Comparison of ENCODE assay signal across 10 mouse cellular contexts in genomic region chr5:136061567-136061966, GRCm38 (mm10). TPM values are rescaled to one million over a fixed set of nuclear protein-coding genes. Genes with fewer than 3 reads are reported as not detected.
DNase-seq lines count a peak whose midpoint lies in the region; ATAC-seq and TF ChIP-seq lines count a peak whose summit lies in the region.
"Had no signal": no experiment of that assay in that cellular context is flagged by ENCODE, and none has a peak within 500 bp of the region (broad histone marks: within the 10 kb centered on the region; RNA-seq: fewer than 3 reads in every experiment).

No protein-coding gene starts in this region.

- H3K27ac ChIP-seq in midbrain, embryonic 11.5 days (ENCODE audit: low read depth, low read length), result no peak overlapping the region
- no peak overlapping the region for H3K27ac ChIP-seq in midbrain, embryonic 16.5 days (ENCODE audit: low read length)
- H3K27ac ChIP-seq in cerebellum, adult 2 months (ENCODE audit: insufficient read depth, low read length), result no peak overlapping the region
- no peak overlapping the region for H3K27ac ChIP-seq in kidney, postnatal 0 days
- no peak overlapping the region for H3K27ac ChIP-seq in liver, postnatal 0 days (ENCODE audit: low read depth)
- H3K27ac ChIP-seq: stomach, embryonic 15.5 days had no signal

- no peaks in the 10 kb centered on the region for H3K4me1 ChIP-seq in midbrain, embryonic 11.5 days (ENCODE audit: control insufficient read depth, insufficient read depth, low read length)
- H3K4me1 ChIP-seq in midbrain, embryonic 16.5 days (ENCODE audit: control insufficient read depth, insufficient read depth, low read length), result no peaks in the 10 kb centered on the region
- no peaks in the 10 kb centered on the region for H3K4me1 ChIP-seq in cerebellum, adult 2 months (ENCODE audit: control insufficient read depth, insufficient read depth, low read length)
- peaks cover 6% of the 10 kb centered on the region; the same call in 1 of the 2 replicates for H3K4me1 ChIP-seq in kidney, postnatal 0 days (replicated peaks; ENCODE audit: insufficient read depth, low read length)
- no peaks in the 10 kb centered on the region for H3K4me1 ChIP-seq in liver, postnatal 0 days (ENCODE audit: insufficient read depth)

- 10% methylated on average over 12 of the region's 12 CpGs for WGBS in midbrain, embryonic 11.5 days
- 11% methylated on average over 12 of the region's 12 CpGs for WGBS in midbrain, embryonic 16.5 days
- WGBS in cerebellum, adult 2 months, result 12% methylated on average over 12 of the region's 12 CpGs
- 13% methylated on average over 12 of the region's 12 CpGs for WGBS in kidney, postnatal 0 days
- WGBS in liver, postnatal 0 days (ENCODE audit: insufficient replicate concordance), result 12% methylated on average over 12 of the region's 12 CpGs

- no peaks in the 10 kb centered on the region for H3K36me3 ChIP-seq in midbrain, embryonic 11.5 days (ENCODE audit: control insufficient read depth, insufficient read depth, low read length)
- H3K36me3 ChIP-seq in midbrain, embryonic 16.5 days (ENCODE audit: control insufficient read depth, insufficient read depth, low read length), result no peaks in the 10 kb centered on the region
- no peaks in the 10 kb centered on the region for H3K36me3 ChIP-seq in kidney, postnatal 0 days (ENCODE audit: insufficient read depth, low read length)
- H3K36me3 ChIP-seq in liver, postnatal 0 days (replicated peaks; ENCODE audit: insufficient read depth, low read length), result no peaks in the 10 kb centered on the region
- H3K36me3 ChIP-seq: stomach, embryonic 15.5 days had no signal

- H3K27me3 ChIP-seq in midbrain, embryonic 11.5 days (ENCODE audit: control insufficient read depth, insufficient read depth, low read length), result no peaks in the 10 kb centered on the region
- no peaks in the 10 kb centered on the region for H3K27me3 ChIP-seq in midbrain, embryonic 16.5 days (ENCODE audit: control insufficient read depth, insufficient read depth, low read depth, low read length)
- no peaks in the 10 kb centered on the region for H3K27me3 ChIP-seq in cerebellum, adult 2 months (ENCODE audit: control insufficient read depth, insufficient read depth, low read length)
- H3K27me3 ChIP-seq in kidney, postnatal 0 days (ENCODE audit: insufficient read depth, low read length), result no peaks in the 10 kb centered on the region
- H3K27me3 ChIP-seq in liver, postnatal 0 days (ENCODE audit: insufficient read depth, low read length), result 0 out of 2 replicates have a peak, but pooled peaks cover 3% of the 10 kb centered on the region
- H3K27me3 ChIP-seq: stomach, embryonic 15.5 days had no signal

- H3K9me3 ChIP-seq in midbrain, embryonic 11.5 days (ENCODE audit: control insufficient read depth, low read length), result no peaks in the 10 kb centered on the region
- no peaks in the 10 kb centered on the region for H3K9me3 ChIP-seq in midbrain, embryonic 16.5 days (replicated peaks; ENCODE audit: control insufficient read depth, low read length, poor library complexity, severe bottlenecking)
- H3K9me3 ChIP-seq in kidney, postnatal 0 days (replicated peaks; ENCODE audit: low read length), result no peaks in the 10 kb centered on the region
- H3K9me3 ChIP-seq in liver, postnatal 0 days (ENCODE audit: low read length), result no peaks in the 10 kb centered on the region
- H3K9me3 ChIP-seq: stomach, embryonic 15.5 days had no signal

- TF ChIP-seq POLR2A in cerebellum, adult 2 months (IDR thresholded peaks at IDR 0.05; ENCODE audit: borderline replicate concordance, insufficient read depth, low read length), result no peak

- H3K9ac ChIP-seq in midbrain, embryonic 11.5 days (ENCODE audit: low read length), result no peak overlapping the region
- H3K9ac ChIP-seq in midbrain, embryonic 16.5 days (ENCODE audit: low read depth, low read length), result no peak overlapping the region
- no peak overlapping the region for H3K9ac ChIP-seq in kidney, postnatal 0 days (ENCODE audit: low read depth, low read length)
- H3K9ac ChIP-seq in liver, postnatal 0 days (replicated peaks), result no peak overlapping the region
- H3K9ac ChIP-seq: stomach, embryonic 15.5 days had no signal

- peak; percentile 97 for DNase-seq in midbrain, embryonic 11.5 days (ENCODE audit: low spot score, missing footprints)
- peak; percentile 49 to 71 for DNase-seq in cerebellum, adult 2 months
- DNase-seq in gastrocnemius, postnatal 25 days, result peak; percentile 66
- DNase-seq in kidney, postnatal 0 days (ENCODE audit: low spot score), result peak; percentile 90
- peak; percentile 81 for DNase-seq in liver, postnatal 0 days
- DNase-seq in ovary, postnatal 14 days (ENCODE audit: low spot score), result peak; percentile 85
- DNase-seq in thymus, postnatal 10 days (ENCODE audit: low spot score in 2 of 2), result peak; percentile 61 to 84

- no peak overlapping the region for H3K4me3 ChIP-seq in midbrain, embryonic 11.5 days (ENCODE audit: low read depth, low read length)
- no peak overlapping the region for H3K4me3 ChIP-seq in midbrain, embryonic 16.5 days (ENCODE audit: low read depth, low read length)
- no peak overlapping the region for H3K4me3 ChIP-seq in cerebellum, adult 2 months (replicated peaks; ENCODE audit: insufficient read depth, low read depth, low read length)
- no peak overlapping the region for H3K4me3 ChIP-seq in kidney, postnatal 0 days (replicated peaks; ENCODE audit: low read depth, low read length)
- H3K4me3 ChIP-seq in liver, postnatal 0 days (ENCODE audit: low read depth, low read length), result no peak overlapping the region
- H3K4me3 ChIP-seq: erythroblast, embryonic 14.5 days; stomach, embryonic 15.5 days had no signal

- no peak for TF ChIP-seq EP300 in liver, postnatal 0 days (IDR thresholded peaks at IDR 0.05; ENCODE audit: low read depth)

- no peak for ATAC-seq in midbrain, embryonic 11.5 days (ENCODE audit: low FRiP score)
- no peak for ATAC-seq in midbrain, embryonic 16.5 days
- ATAC-seq in kidney, postnatal 0 days (replicated peaks; ENCODE audit: low FRiP score, low read depth), result peak; percentile 41; the same call in 1 of the 2 replicates
- no peak for ATAC-seq in liver, postnatal 0 days

- peak; percentile 82 for TF ChIP-seq CTCF in cerebellum, adult 2 months (IDR thresholded peaks at IDR 0.05; ENCODE audit: borderline replicate concordance, insufficient read depth, low read depth, low read length)
- TF ChIP-seq CTCF in kidney, postnatal 0 days (IDR thresholded peaks at IDR 0.05; ENCODE audit: low read depth), result peak; percentile 99
- TF ChIP-seq CTCF in liver, postnatal 0 days (IDR thresholded peaks at IDR 0.05; ENCODE audit: low read depth), result peak; percentile 98

- no peak overlapping the region for H3K4me2 ChIP-seq in midbrain, embryonic 11.5 days
- no peak overlapping the region for H3K4me2 ChIP-seq in midbrain, embryonic 16.5 days (ENCODE audit: low read length)
- H3K4me2 ChIP-seq in kidney, postnatal 0 days (ENCODE audit: low read length), result no peak overlapping the region
- no peak overlapping the region for H3K4me2 ChIP-seq in liver, postnatal 0 days (ENCODE audit: low read depth, low read length)
- H3K4me2 ChIP-seq: stomach, embryonic 15.5 days had no signal

RNA-seq across cellular contexts. Expression of gene Upk3bl, which starts 7.3 kb away (rescaled TPM):
- 0.29 and 0.88 TPM in 2 replicates for polyA plus RNA-seq in midbrain, embryonic 11.5 days (2014; fragmentation: Nextera tagmentation; extraction: Ambion mirVana)
- 0.19 TPM in 1 of 2 replicates, not detected in the other for polyA plus RNA-seq in midbrain, embryonic 16.5 days (2015; fragmentation: Nextera tagmentation; extraction: Ambion mirVana)
- 1.0 and 1.1 TPM in 2 replicates for polyA plus RNA-seq in cerebellum, adult 2 months (2012; rRNA removed)
- not detected for total RNA-seq in gastrocnemius, postnatal 25 days (2021)
- polyA plus RNA-seq in kidney, postnatal 0 days (2015; fragmentation: Nextera tagmentation; extraction: Ambion mirVana), result 4.0 and 6.1 TPM in 2 replicates
- not detected in 2 replicates for polyA plus RNA-seq in liver, postnatal 0 days (2015; fragmentation: Nextera tagmentation; extraction: Ambion mirVana)
- polyA plus RNA-seq: erythroblast, embryonic 14.5 days had no signal

RNA-seq across cellular contexts. Expression of gene Rasa4, which starts 22.1 kb away (rescaled TPM):
- polyA plus RNA-seq in midbrain, embryonic 11.5 days (2014; fragmentation: Nextera tagmentation; extraction: Ambion mirVana), result 5.9 and 6.9 TPM in 2 replicates
- polyA plus RNA-seq in midbrain, embryonic 16.5 days (2015; fragmentation: Nextera tagmentation; extraction: Ambion mirVana), result 22.0 and 29.1 TPM in 2 replicates
- polyA plus RNA-seq in cerebellum, adult 2 months (2012; rRNA removed), result 32.7 and 32.9 TPM in 2 replicates
- 10 to 100 TPM; 23.6 to 26.4 TPM for total RNA-seq in gastrocnemius, postnatal 25 days (2021)
- polyA plus RNA-seq in kidney, postnatal 0 days (2015; fragmentation: Nextera tagmentation; extraction: Ambion mirVana), result 8.8 and 9.9 TPM in 2 replicates
- polyA plus RNA-seq in liver, postnatal 0 days (2015; fragmentation: Nextera tagmentation; extraction: Ambion mirVana), result 2.1 TPM in 2 replicates

RNA-seq across cellular contexts. Expression of gene Upk3b, which starts 23.3 kb away (rescaled TPM):
- not detected in 2 replicates for polyA plus RNA-seq in midbrain, embryonic 11.5 days (2014; fragmentation: Nextera tagmentation; extraction: Ambion mirVana)
- polyA plus RNA-seq in midbrain, embryonic 16.5 days (2015; fragmentation: Nextera tagmentation; extraction: Ambion mirVana), result 0.05 TPM in 1 of 2 replicates, not detected in the other
- polyA plus RNA-seq in cerebellum, adult 2 months (2012; rRNA removed), result not detected in 2 replicates
- under 1 TPM in 1 of 2 experiments, not detected in 1; 0.11 TPM for total RNA-seq in gastrocnemius, postnatal 25 days (2021)
- polyA plus RNA-seq in kidney, postnatal 0 days (2015; fragmentation: Nextera tagmentation; extraction: Ambion mirVana), result 5.1 and 6.0 TPM in 2 replicates
- 4.0 and 4.7 TPM in 2 replicates for polyA plus RNA-seq in liver, postnatal 0 days (2015; fragmentation: Nextera tagmentation; extraction: Ambion mirVana)
- polyA plus RNA-seq: erythroblast, embryonic 14.5 days had no signal

RNA-seq across cellular contexts. Expression of gene Polr2j, which starts 54.9 kb away (rescaled TPM):
- polyA plus RNA-seq in midbrain, embryonic 11.5 days (2014; fragmentation: Nextera tagmentation; extraction: Ambion mirVana), result 257 and 265 TPM in 2 replicates
- polyA plus RNA-seq in midbrain, embryonic 16.5 days (2015; fragmentation: Nextera tagmentation; extraction: Ambion mirVana), result 190 and 194 TPM in 2 replicates
- polyA plus RNA-seq in cerebellum, adult 2 months (2012; rRNA removed), result 121 and 123 TPM in 2 replicates
- total RNA-seq in gastrocnemius, postnatal 25 days (2021), result 10 to 100 TPM; 55.1 to 58.7 TPM
- 239 and 250 TPM in 2 replicates for polyA plus RNA-seq in kidney, postnatal 0 days (2015; fragmentation: Nextera tagmentation; extraction: Ambion mirVana)
- 99.8 and 112 TPM in 2 replicates for polyA plus RNA-seq in liver, postnatal 0 days (2015; fragmentation: Nextera tagmentation; extraction: Ambion mirVana)
